Mouse (Mus musculus): ENCODE data around the gene Krtap4-1.
"Not testable (repeated sequence)": the region's sequence is repeated elsewhere in the genome, so short reads cannot be mapped to it uniquely, and the experiment has no call there.

Gene Krtap4-1

DNA sequence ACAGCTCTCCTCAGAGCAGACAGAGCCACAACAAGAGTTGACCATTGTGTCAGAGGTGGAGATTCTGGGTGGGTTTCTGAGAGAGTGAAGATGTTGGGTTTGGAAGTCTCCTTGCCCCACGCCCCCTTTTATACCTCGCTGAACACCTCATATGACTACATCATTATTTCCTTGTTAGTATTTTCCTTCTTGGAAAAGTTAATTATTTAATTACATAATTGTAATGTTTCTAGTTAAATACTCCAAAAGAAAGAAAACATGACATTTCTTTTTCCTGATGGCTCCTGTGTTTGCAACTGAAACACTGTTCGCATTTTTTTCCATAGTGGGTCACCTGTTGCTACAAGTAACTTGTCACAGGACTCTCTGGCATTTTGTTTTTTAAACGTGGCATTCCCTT lies at the start of gene Krtap4-1:
Gene Krtap4-1, minus strand, starts transcription at position 101 of the 400 bp plus-strand sequence.
- DNase-seq (ENCODE audit: low read depth, low spot score): no peak

DNA sequence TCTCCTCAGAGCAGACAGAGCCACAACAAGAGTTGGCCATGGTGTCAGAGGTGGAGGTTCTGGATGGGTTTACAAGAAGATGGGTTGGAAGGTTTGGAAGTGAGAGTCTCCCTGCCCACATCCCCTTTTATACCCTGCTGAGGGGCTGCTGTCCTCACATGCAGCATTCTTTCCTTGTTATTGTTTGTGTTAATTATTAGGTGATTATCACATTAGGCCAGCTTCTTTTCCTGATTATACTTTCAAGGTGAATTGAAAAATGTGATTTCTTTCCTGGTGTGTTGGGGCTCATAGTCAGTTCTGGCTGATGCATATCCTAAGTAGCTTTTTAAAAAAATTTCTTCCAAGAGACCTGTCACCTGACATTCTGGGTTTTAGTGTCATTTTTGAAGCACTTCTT lies 37.8 kb upstream of the Krtap4-1 start, which contains the start of gene Krtap4-6:
Gene Krtap4-6, minus strand, starts transcription at position 101 of the 400 bp plus-strand sequence.
- DNase-seq (ENCODE audit: low read depth, low spot score): no peak

DNA sequence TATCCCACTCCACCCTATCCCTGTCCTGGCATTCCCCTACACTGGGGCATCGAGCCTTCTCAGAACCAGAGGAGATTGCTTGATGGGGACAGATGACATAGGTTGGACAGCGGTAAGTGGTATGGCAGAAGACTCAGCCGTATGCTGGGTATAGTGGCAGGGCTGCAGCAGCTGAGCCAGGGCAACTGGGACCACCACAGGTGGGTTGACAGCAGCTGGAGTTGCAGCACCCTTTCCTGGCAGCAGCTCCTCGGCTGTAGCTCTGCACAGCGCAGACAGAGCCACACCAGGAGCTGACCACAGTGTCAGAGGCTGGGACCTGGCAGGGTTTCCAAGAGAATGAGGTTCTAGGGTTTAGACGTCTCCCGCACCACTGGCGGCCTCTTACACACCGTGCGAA lies 34.8 kb upstream of the Krtap4-1 start:
- no peak for DNase-seq (ENCODE audit: low read depth, low spot score)

DNA sequence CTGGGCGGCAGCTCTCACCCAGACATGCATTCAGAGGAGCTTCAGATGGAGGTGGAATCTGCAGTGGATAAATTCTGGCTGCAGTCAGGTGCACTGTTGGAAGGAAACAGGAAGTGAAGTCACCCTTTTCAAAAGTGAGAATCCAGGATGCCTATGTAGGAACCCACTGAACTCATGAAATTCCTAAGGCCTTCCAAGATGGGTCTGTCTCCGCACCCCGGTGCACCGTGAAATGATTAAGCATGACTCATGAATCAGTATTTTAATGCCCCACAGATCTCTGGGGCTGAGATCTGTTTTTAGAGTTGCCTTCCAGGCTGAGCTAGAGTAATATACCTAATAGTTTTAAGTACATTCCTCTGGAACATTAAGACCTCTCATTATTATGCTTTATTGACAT lies 31.2 kb upstream of the Krtap4-1 start:
- no peak for DNase-seq (ENCODE audit: low read depth, low spot score)

DNA sequence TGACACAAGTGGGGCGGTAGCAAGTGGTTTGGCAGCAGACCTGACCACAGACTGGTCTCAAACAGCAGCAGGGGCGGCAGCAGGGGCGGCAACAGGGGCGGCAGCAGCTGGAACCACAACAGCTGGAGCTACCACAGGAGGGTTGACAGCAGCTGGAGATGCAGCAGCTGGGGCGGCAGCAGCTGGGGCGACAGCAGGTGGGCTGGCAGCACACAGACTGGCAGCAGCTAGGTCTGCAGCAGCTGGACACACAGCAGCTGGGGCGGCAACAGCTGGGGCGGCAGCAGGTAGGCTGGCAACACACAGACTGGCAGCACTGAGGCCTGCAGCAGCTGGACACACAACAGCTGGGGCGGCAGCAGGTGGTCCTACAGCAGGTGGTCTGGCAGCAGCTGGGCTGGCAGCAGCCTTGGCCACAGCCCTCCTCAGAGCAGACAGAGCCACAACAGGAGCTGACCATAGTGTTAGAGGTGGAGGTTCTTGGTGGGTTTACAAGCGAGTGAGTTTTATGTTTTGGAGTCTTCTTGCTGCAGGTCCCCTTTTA lies 30.5 kb upstream of the Krtap4-1 start, which contains the start of gene Gm11563:
Gene Gm11563, minus strand, starts transcription at position 494 of the 544 bp plus-strand sequence.
- not testable (repeated sequence) for DNase-seq (ENCODE audit: low read depth, low spot score)

DNA sequence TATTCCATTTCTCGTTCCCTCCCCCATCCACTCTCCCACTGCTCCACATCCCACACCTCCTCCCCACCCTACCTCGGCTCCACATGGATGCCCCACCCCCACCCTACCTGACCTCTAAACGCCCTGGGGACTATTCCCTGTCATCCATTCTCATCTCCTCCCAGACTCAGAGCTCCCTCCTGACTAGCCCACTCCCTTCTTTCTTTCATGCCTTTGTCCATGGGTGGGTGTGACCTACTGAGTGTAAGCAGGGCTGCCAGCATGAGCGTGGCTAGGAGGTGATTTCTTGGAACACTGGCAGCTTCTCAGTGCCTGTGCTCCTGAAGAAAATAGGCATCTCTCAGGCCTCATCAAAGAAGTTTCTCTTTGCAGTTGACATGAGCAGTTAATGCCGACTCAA lies 29.0 kb upstream of the Krtap4-1 start:
- no peak for DNase-seq (ENCODE audit: low read depth, low spot score)

DNA sequence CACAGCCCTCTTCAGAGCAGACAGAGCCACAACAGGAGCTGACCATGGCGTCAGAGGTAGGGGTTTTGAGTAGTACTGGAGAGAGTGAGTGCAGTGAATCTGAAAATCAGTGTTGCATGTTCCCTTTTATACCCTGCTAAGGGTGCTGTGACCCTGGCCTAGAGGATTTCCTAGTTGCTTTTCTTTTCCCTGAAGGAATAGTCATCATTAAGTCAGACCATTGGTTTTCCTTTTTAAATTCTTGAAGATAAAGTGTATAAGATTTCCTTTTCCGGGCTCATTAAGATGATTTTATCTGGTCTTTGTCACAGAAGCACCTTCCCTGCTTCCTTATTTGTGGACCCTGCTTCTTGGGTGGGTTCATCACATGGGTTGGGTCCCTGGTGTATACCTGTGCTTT lies 22.1 kb upstream of the Krtap4-1 start, which contains the start of gene Gm11555:
Gene Gm11555, minus strand, starts transcription at position 101 of the 400 bp plus-strand sequence.
- DNase-seq (ENCODE audit: low read depth, low spot score): no peak

DNA sequence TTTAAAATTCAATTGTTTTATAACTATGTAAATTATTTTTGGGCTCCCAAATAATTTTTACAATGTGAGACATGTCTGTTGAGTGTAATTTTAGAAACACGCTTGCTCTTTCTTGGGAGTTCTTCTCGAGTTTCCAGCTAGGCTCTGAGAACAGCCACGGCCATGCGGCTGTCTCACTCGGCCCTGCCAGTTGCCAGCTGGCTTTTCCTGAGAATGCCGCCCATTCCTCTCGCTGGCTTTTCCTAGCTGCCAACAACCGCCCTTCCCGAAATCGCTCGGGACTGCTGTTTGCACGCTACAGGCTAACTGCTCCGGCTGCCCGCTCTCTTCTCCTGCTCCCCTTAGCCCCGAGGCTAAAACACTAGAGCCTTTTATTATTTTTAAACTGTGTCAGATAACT lies 18.4 kb upstream of the Krtap4-1 start:
- no peak for DNase-seq (ENCODE audit: low read depth, low spot score)

DNA sequence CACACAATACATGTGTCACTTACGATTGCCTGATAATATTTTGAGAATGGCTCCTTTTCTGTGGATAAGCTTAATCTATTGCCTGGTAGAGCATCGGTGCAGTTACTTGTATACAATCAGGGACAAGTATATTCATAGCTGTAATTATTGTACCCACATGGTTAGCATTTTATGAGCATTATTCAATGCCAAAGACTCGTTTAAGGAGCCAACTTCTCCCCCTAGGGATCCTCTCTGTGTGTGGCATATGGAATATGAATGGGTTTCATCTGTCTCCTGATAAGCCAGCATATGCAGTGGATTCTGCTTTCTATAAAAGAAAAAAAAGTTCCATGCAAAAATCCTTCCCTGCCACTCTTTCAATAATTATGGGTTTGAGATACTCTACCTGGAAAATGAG lies 16.3 kb upstream of the Krtap4-1 start:
- no peak for DNase-seq (ENCODE audit: low read depth, low spot score)

DNA sequence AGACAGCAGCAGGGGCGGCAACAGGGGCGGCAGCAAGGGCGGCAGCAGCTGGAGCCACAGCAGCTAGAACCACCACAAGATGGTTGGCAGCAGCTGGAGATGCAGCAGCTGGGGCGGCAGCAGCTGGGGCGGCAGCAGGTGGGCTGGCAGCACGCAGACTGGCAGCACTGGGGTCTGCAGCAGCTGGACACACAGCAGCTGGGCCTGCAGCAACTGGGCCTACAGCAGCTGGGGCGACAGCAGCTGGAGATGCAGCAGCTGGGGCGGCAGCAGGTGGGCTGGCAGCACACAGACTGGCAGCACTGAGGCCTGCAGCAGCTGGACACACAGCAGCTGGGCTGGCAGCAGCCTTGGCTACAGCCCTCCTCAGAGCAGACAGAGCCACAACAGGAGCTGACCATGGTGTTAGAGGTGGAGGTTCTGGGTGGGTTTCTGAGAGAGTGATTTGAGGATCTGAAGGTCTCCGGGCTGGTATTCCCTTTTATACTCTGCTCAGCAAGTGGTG lies 15.6 kb upstream of the Krtap4-1 start, which contains the start of gene Krtap4-7:
Gene Krtap4-7, minus strand, starts transcription at position 455 of the 505 bp plus-strand sequence.
- not testable (repeated sequence) for DNase-seq (ENCODE audit: low read depth, low spot score)

DNA sequence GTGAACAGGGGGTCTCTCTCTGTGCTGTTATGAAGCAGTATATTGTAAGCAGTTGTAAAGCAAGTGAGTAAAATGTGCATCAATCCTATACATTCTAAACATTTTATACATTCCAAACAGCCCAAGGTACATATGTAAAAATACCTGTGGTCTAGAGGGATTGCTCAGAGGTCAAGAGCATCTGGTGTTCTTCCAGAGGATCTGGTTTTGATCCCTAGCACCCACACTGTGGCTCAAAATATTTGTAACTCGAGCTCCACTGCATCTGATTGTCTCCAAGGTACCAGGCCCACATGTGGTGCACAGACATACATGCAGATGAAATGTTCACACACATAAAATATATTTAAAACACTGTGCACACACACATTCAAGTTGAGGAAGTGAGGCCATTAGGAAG lies 12.9 kb upstream of the Krtap4-1 start:
- no peak for DNase-seq (ENCODE audit: low read depth, low spot score)

DNA sequence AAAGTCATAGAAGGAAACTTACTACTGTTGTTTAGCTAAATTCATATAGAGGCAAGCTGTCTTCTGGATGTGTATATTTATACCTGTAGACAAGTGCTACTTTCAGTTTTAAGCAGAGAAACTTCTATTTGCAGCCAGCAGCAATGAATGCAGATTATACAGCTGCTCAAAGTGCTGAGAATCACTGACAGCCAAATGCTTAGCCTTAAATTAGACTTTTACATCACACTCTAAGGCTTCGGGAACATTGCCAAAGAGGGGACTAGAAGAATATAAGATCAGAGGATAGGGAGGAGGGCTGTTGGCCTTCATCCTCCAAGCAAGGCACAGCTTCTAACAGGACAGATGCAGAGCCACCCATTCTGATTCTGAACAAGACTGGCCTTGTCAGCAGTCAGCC lies 9.0 kb upstream of the Krtap4-1 start:
- no peak for DNase-seq (ENCODE audit: low read depth, low spot score)

DNA sequence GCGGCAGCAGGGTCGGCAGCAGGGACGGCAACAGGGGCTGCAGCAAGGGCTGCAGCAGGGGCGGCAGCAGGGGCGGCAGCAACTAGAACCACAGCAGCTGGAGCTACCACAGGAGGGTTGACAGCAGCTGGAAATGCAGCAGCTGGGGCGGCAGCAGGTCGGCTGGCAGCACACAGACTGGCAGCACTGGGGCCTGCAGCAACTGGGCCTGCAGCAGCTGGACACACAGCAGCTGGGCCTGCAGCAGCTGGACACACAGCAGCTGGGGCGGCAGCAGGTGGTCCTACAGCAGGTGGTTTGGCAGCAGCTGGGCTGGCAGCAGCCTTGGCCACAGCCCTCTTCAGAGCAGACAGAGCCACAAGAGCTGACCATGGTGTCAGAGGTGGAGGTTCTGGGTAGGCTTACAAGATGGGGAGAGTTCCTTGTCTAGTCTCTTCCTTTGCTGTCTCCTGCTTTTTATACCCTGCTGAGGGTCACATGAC lies 6.7 kb upstream of the Krtap4-1 start, which contains the start of gene Krtap4-2:
Gene Krtap4-2, minus strand, starts transcription at position 432 of the 482 bp plus-strand sequence.
- no peak for DNase-seq (ENCODE audit: low read depth, low spot score)

DNA sequence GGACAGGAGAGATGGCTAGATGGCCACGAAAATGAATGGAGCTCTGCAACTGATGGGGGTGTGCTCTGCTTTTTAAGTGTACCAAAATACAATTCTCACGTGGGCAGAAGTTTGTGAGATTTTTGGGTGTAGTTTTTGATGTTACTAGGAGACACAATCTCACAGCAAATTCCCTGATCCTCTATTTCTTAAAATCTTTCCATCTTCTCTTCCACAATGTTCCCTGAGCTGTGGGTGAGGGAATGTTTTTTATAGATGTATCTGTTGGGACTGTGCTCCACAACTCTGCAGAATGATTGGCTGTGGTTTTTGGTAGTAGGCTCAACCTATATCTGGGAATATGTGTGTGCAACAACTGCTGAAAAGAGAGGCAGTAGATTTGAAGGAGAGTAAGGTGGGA lies 5.3 kb upstream of the Krtap4-1 start:
- no peak for DNase-seq (ENCODE audit: low read depth, low spot score)

DNA sequence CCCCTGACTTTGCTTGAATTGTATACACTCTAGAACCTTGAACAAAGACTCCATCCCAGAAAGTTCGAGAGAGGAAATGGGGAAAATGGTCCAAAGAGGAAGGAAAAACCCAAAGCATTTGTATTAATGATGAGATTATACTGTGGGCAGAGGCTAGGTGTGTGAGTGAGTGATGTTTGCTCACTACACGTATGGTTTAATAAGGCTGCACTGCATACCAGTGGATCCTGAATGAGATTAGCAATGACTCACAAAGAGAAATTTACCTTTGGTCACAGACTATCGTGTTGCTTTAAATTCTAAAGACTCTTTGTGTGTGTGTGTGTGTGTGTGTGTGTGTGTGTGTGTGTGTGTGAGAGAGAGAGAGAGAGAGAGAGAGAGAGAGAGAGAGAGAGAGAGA lies 2.9 kb upstream of the Krtap4-1 start:
- DNase-seq (ENCODE audit: low read depth, low spot score): no peak

DNA sequence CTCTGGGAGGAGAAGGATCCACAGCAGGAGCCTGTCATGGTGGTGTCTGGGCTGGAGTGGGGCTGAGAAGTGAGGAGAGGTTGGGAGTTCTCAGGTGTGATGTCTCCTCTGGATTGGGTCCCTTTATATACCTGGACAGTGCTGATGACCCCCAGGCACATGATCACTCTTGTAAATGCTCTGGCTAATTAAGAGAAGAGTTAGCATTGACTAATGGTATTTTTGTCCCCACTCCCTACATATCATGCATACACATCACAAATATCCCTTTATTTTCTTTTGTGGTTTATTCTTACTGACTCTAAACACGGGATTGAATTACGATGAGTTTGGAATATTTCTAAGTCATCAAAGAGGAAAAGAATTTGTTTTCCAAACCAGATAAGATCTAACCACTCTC lies 7.7 kb downstream of the Krtap4-1 start, which contains the start of gene Gm11562:
Gene Gm11562, minus strand, starts transcription at position 101 of the 400 bp plus-strand sequence.
- DNase-seq (ENCODE audit: low read depth, low spot score): no peak

DNA sequence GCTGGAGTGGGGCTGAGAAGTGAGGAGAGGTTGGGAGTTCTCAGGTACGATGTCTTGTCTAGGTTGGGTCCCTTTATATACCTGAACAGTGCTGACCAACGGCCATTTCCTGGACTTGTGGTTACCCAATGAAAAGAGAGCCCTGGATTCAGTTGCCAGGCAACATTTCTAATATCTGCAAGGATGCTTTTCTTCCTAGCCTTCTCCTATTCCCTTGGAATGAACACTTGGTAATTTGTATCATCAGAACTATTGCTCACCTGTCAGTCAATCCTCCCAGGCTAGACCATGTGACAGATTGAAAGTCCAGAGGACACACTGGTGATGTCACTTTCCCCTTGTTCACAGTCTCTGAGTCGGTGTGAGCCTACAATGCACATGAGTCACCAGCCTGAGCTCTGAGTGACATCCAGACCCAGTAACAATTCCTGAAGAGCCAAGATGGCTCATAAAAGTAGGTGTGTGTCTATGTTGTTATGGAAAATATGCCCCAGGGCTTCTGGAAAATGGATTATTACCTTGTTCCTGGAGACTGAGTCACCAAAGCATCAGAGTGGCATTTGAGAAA lies 13.2 kb downstream of the Krtap4-1 start, which contains the start of gene Krtap2-4:
Gene Krtap2-4, minus strand, starts transcription at position 51 of the 568 bp plus-strand sequence.
- DNase-seq (ENCODE audit: low read depth, low spot score): no peak

DNA sequence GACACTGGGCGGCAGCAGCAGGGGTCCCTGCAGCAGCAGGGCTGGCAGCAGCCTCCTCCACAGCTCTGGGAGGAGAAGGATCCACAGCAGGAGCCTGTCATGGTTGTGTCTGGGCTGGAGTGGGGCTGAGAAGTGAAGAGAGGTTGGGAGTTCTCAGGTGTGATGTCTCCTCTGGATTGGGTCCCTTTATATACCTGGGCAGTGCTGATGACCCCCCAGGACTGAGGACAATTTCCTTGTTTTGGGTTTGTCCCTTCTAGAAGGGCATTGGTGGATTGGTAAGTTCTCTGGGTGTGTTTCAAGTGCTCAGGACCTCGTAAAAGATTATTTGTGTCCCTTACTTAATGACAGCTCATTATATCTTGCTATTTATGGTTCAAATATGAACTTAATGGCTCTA lies 17.9 kb downstream of the Krtap4-1 start, which contains the start of gene Gm11937:
Gene Gm11937, minus strand, starts transcription at position 101 of the 400 bp plus-strand sequence.
- DNase-seq (ENCODE audit: low read depth, low spot score): not testable (repeated sequence)

DNA sequence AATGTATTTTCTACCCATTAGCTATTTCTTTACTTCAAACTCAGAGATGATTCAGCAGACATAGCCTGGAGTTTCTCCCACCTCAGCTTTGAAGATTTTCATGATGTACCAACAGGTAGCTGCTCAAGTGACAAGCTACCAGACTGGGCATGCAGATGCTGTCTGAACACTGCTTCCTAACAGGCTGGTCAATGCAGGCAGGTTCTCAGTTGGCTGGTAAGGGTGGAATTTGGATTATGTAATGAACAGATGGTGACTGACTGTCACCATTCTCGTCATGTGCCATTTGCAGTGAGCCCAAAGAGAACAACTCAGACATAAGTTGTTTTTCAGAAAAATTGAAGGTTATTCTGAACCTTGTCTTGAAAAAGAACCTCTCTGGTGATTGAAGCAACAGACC lies 18.9 kb downstream of the Krtap4-1 start:
- DNase-seq (ENCODE audit: low read depth, low spot score): peak; percentile 0

DNA sequence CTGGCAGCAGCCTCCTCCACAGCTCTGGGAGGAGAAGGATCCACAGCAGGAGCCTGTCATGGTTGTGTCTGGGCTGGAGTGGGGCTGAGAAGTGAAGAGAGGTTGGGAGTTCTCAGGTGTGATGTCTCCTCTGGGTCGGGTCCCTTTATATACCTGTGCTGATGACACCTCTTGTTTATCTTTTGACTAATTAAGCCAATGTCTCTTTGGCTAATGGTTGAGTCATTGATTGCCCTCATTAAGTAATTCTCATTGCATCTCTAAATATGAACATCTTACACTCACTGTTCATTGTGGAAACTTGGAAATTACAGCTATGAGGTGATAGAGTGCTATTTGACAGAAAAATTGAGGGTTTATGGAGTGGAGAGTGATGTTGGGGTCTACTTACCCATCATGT lies 24.8 kb downstream of the Krtap4-1 start, which contains the start of gene Gm11938:
Gene Gm11938, minus strand, starts transcription at position 101 of the 400 bp plus-strand sequence.
- DNase-seq (ENCODE audit: low read depth, low spot score): not testable (repeated sequence)

DNA sequence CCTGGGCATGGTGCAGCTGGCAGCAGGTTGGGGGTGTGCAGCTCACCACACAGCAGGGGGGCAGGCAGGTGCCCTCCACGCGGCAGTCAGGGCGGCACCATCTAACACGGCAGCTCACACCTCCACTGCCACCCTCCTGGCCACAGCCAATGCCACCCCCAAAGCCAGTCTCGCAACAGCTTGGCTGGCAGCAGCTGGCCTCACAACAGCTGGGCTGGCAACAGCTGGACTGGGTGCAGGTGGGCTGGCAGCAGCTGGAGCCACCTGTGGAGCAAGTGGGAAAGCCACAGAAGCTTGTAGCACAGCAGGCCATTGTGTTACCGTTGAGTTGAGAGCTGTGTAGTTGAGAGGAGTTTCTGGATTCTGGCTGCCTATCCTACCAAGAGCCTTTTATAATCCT lies 30.3 kb downstream of the Krtap4-1 start, which contains the start of gene Krtap9-3:
Gene Krtap9-3, minus strand, starts transcription at position 364 of the 400 bp plus-strand sequence.
- not testable (repeated sequence) for DNase-seq (ENCODE audit: low read depth, low spot score)

DNA sequence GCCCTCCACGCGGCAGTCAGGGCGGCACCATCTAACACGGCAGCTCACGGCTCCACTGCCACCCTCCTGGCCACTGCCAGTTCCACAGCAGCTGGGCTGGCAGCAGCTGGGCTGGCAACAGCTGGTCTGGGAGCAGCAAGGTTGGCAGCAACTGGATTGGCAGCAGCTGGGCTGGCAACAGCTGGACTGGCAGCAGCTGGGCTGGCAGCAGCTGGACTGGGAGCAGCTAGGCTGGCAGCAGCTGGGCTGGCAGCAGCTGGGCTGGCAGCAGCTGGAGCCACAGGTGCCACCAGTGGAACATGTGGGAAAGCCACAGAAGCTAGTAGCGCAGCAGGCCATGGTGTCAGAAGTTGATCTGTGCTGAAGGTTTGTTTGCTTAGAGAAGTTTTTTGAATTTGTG lies 37.1 kb downstream of the Krtap4-1 start, which contains the start of gene Krtap1-3:
Gene Krtap1-3, minus strand, starts transcription at position 359 of the 400 bp plus-strand sequence.
- DNase-seq (ENCODE audit: low read depth, low spot score): no peak

All from retina, adult 2 months (tissue).